Mouse (Mus musculus) kidney, embryonic 15.5 days (tissue): ENCODE data around the gene Usf3. TPM values are rescaled to one million over a fixed set of nuclear protein-coding genes. Genes with fewer than 3 reads are reported as not detected.
A peak's percentile ranks its signal among the peaks of the same experiment; 100 is the strongest.

ENCODE experiments used
- ATAC-seq: fragments of 200-750 bp; cut with Nextera tagmentation; replicated peaks from 2 replicates; pipeline ENCODE4 v1.8.0; 2017; ENCODE audit warnings: moderate TSS enrichment; ENCODE audit not compliant: low FRiP score
- H3K27ac ChIP-seq: fragments of 300-500 bp; sonication (generic); 2 replicates; pipeline ENCODE4 v1.5.1; 2015; ENCODE audit warnings: mild to moderate bottlenecking, inconsistent platforms
- H3K27me3 ChIP-seq: fragments of 300-500 bp; sonication (generic); 2 replicates; pipeline ENCODE4 v1.6.1; 2015; ENCODE audit warnings: inconsistent platforms
- H3K36me3 ChIP-seq: fragments of 300-500 bp; sonication (generic); 2 replicates; pipeline ENCODE4 v1.6.1; 2015; ENCODE audit warnings: inconsistent platforms
- H3K4me1 ChIP-seq: fragments of 300-500 bp; sonication (generic); 2 replicates; pipeline ENCODE4 v1.6.1; 2015; ENCODE audit warnings: inconsistent platforms
- H3K4me2 ChIP-seq: fragments of 300-500 bp; sonication (generic); 2 replicates; pipeline ENCODE4 v1.6.1; 2015; ENCODE audit warnings: moderate library complexity, mild to moderate bottlenecking, inconsistent platforms
- H3K4me3 ChIP-seq: fragments of 300-500 bp; sonication (generic); replicated peaks from 2 replicates; pipeline ENCODE4 v1.5.1; 2015; ENCODE audit warnings: mild to moderate bottlenecking, inconsistent platforms
- H3K9ac ChIP-seq: fragments of 300-500 bp; sonication (generic); 2 replicates; pipeline ENCODE4 v1.6.1; 2015; ENCODE audit warnings: mild to moderate bottlenecking, inconsistent platforms
- H3K9me3 ChIP-seq: fragments of 300-500 bp; sonication (generic); replicated peaks from 2 replicates; pipeline ENCODE4 v1.6.1; 2016; ENCODE audit warnings: inconsistent platforms
- WGBS: fragments of 180-500 bp; shearing (Covaris S2); methylation state at CpG from one replicate; pipeline ENCODE4 v1.1.7; 2015; ENCODE audit warnings: mixed read lengths; 5-methylcytosine and 5-hydroxymethylcytosine counted together
- polyA plus RNA-seq: library from polyadenylated mRNA; unstranded; fragments of >200 nt; fragmentation: Nextera tagmentation; extraction: Ambion mirVana; gene quantifications from 2 replicates; pipeline ENCODE4 v1.2.1, GENCODE M21; 2015

The Usf3 gene
- polyA plus RNA-seq, 1 experiment from 2014 or later = 3.3 TPM

- Histone ChIP-seq H3K4me3 (peak overlapping the region; percentile 98), H3K27me3 (no peaks in the 10 kb centered on the region), H3K27ac (peak overlapping the region; percentile 99), H3K9me3 (no peaks in the 10 kb centered on the region), H3K36me3 (no peaks in the 10 kb centered on the region), H3K9ac (peak overlapping the region; percentile 93), H3K4me2 (peak overlapping the region; percentile 85), H3K4me1 (peaks cover 16% of the 10 kb centered on the region)
- peak; percentile 69 for ATAC-seq
- WGBS = under 1% methylated on average over 44 of the region's 44 CpGs
Measured at GRCm38 (mm10) chr16:44140186-44140787, 32.8 kb upstream of the Usf3 start.

DNA sequence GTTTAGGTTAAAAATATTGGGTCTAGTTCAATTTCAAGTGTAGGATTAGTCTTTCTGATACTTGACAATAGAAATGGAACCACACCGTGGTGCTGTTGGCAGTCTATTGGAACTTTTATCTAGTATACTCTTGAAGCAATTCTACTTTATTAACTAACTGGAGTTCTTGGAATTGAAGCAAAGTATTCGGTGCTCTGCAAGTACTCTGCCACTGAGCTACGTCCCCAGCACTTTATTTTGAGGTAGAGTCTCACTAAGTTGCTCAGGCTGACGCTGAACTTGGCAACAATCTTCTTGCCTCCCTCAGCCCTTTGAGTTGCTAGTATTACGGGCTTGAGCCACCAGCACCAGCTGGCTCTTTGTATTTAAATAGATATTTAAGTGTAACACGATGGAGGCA lies 31.6 kb upstream of the Usf3 start:
- Histone ChIP-seq H3K36me3 (no peaks in the 10 kb centered on the region), H3K4me3 (peak overlapping the region; percentile 98), H3K27ac (no peak overlapping the region), H3K27me3 (no peaks in the 10 kb centered on the region), H3K4me1 (peaks cover 16% of the 10 kb centered on the region), H3K4me2 (peak overlapping the region; percentile 85), H3K9ac (peak overlapping the region; percentile 14; the same call in 1 of the 2 replicates), H3K9me3 (no peaks in the 10 kb centered on the region)
- no peak for ATAC-seq
- 45% methylated on average over 6 of the region's 6 CpGs for WGBS

DNA sequence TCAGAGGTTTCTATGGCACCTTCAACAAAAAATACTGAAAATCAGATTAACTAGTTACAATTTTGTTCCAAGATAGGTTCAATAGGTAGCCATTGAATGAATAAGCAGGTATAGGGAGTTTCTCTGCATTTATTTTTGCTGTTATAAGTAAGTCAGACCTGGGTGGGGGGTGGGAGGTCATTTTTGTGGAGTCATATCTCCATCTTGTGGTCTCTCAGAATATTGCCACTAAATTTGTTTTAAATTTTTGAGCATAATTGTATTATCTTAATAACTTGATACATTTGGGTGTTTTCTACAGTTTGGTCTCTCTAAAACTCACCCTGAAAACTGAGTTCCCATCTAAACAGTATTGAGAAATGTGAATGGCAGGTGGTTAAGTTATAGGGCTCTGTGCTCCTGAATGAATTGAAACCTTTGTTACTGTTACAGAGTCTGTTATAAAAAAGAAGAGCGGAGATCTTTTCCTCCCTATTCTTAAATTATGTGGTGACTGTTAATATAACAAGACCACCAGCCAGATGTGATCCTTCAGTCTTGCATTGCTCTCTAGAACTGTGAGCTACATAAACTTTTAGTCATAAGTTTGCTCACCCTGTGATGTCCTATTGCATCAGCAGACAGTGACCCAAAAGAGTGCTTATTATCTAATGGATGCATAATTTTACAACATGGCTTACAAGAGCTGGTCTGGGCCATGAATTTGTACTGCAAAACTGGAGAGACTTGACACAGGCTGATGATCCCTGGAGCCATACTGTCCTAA lies 23.9 kb upstream of the Usf3 start:
- WGBS = 73% methylated on average over 1 of the region's 1 CpGs
- Histone ChIP-seq H3K36me3 (no peaks in the 10 kb centered on the region), H3K9me3 (no peaks in the 10 kb centered on the region), H3K4me3 (no peak overlapping the region), H3K9ac (no peak overlapping the region), H3K4me1 (no peaks in the 10 kb centered on the region), H3K4me2 (no peak overlapping the region), H3K27ac (no peak overlapping the region), H3K27me3 (no peaks in the 10 kb centered on the region)
- ATAC-seq = no peak

- Histone ChIP-seq H3K27me3 (no peaks in the 10 kb centered on the region), H3K4me1 (no peaks in the 10 kb centered on the region), H3K4me3 (no peak overlapping the region), H3K4me2 (no peak overlapping the region), H3K27ac (no peak overlapping the region), H3K9me3 (no peaks in the 10 kb centered on the region), H3K9ac (no peak overlapping the region), H3K36me3 (peaks cover 23% of the 10 kb centered on the region)
- 71% methylated on average over 6 of the region's 6 CpGs for WGBS
- no peak for ATAC-seq
Measured at GRCm38 (mm10) chr16:44154497-44155057, 18.5 kb upstream of the Usf3 start.

GRCm38 (mm10) chr16:44159325-44159724 lies 13.7 kb upstream of the Usf3 start:
- no peaks in the 10 kb centered on the region for H3K27me3 ChIP-seq
- H3K36me3 ChIP-seq = peaks cover 32% of the 10 kb centered on the region
- H3K9me3 ChIP-seq = no peaks in the 10 kb centered on the region
- ATAC-seq = no peak
- H3K9ac ChIP-seq = no peak overlapping the region
- no peak overlapping the region for H3K4me2 ChIP-seq
- no peak overlapping the region for H3K27ac ChIP-seq
- no peaks in the 10 kb centered on the region for H3K4me1 ChIP-seq
- H3K4me3 ChIP-seq = no peak overlapping the region
- 95% methylated on average over 7 of the region's 7 CpGs for WGBS

DNA sequence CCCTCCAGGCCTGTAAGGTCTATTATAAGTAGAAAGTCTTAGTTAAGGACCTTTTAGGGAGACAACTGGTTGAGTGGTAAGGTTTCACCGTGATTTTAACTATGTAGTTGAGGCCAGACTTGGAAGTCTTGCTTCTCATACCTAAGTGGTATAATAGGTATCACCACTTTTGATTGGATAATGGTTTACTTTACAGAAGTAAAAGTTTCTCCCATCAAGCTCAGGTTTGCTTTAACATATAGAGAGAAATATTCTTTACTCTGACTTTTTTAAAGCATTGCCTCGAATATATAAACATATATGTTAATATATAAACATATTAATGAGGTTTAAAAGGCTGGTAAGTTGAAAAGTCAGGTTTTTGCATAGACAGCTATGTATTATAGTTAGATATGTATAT lies 9.2 kb upstream of the Usf3 start:
- Histone ChIP-seq H3K4me3 (no peak overlapping the region), H3K9ac (no peak overlapping the region), H3K27me3 (no peaks in the 10 kb centered on the region), H3K9me3 (no peaks in the 10 kb centered on the region), H3K27ac (no peak overlapping the region), H3K4me1 (no peaks in the 10 kb centered on the region), H3K36me3 (peaks cover 16% of the 10 kb centered on the region), H3K4me2 (no peak overlapping the region)
- 86% methylated on average over 2 of the region's 2 CpGs for WGBS
- no peak for ATAC-seq

GRCm38 (mm10) chr16:44165182-44165581 lies 7.9 kb upstream of the Usf3 start:
- H3K27me3 ChIP-seq = no peaks in the 10 kb centered on the region
- WGBS = 49% methylated on average over 3 of the region's 3 CpGs
- H3K4me3 ChIP-seq = no peak overlapping the region
- no peaks in the 10 kb centered on the region for H3K4me1 ChIP-seq
- H3K9me3 ChIP-seq = no peaks in the 10 kb centered on the region
- no peak overlapping the region for H3K9ac ChIP-seq
- no peak overlapping the region for H3K4me2 ChIP-seq
- H3K27ac ChIP-seq = no peak overlapping the region
- peaks cover 3% of the 10 kb centered on the region; the same call in 1 of the 2 replicates for H3K36me3 ChIP-seq
- ATAC-seq = no peak

- Histone ChIP-seq H3K4me3 (no peak overlapping the region), H3K9ac (no peak overlapping the region), H3K9me3 (no peaks in the 10 kb centered on the region), H3K36me3 (no peaks in the 10 kb centered on the region), H3K27me3 (no peaks in the 10 kb centered on the region), H3K27ac (no peak overlapping the region), H3K4me1 (peaks cover 5% of the 10 kb centered on the region), H3K4me2 (no peak overlapping the region)
- 82% methylated on average over 4 of the region's 4 CpGs for WGBS
- no peak for ATAC-seq
Measured at GRCm38 (mm10) chr16:44168990-44169389, 4.1 kb upstream of the Usf3 start.

- Histone ChIP-seq H3K4me2 (peak overlapping the region; percentile 84), H3K9me3 (no peaks in the 10 kb centered on the region), H3K4me1 (peaks cover 18% of the 10 kb centered on the region), H3K9ac (peak overlapping the region; percentile 35), H3K27me3 (no peaks in the 10 kb centered on the region), H3K36me3 (no peaks in the 10 kb centered on the region), H3K4me3 (peak overlapping the region; percentile 96), H3K27ac (peak overlapping the region; percentile 96)
- under 1% methylated on average over 26 of the region's 26 CpGs for WGBS
- ATAC-seq = peak; percentile 100
Measured at GRCm38 (mm10) chr16:44172297-44173154, 520 bp upstream of the Usf3 start.

- H3K36me3 ChIP-seq = 0 out of 2 replicates have a peak, but pooled peaks cover 1% of the 10 kb centered on the region
- H3K9ac ChIP-seq = peak overlapping the region; percentile 97
- no peaks in the 10 kb centered on the region for H3K9me3 ChIP-seq
- H3K27me3 ChIP-seq = no peaks in the 10 kb centered on the region
- no peak for ATAC-seq
- peaks cover 18% of the 10 kb centered on the region for H3K4me1 ChIP-seq
- peak overlapping the region; percentile 96 for H3K4me3 ChIP-seq
- H3K4me2 ChIP-seq = peak overlapping the region; percentile 84
- WGBS = 12% methylated on average over 7 of the region's 7 CpGs
- H3K27ac ChIP-seq = peak overlapping the region; percentile 96
Measured at GRCm38 (mm10) chr16:44173966-44174530, 1.0 kb downstream of the Usf3 start.

DNA sequence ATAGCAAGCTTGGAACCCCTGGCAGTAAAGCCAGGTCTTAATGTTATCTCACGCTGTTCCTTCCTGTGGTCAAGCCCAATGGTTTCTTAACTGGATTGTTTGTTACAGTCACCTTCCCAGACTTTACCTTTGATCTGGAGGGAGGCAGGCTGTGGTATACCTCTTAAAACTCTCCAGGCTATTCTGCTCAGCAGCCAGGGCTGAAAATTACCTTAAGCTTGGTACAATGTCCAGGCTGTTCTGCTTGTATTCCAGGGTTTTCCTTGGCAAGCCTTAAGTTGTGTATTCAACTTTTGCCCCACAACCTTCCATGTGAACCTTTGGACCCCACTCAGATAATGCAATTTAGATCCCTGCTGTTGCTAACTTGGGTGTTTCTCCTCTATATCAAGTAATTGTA lies 2.0 kb downstream of the Usf3 start:
- H3K27me3 ChIP-seq = no peaks in the 10 kb centered on the region
- 0 out of 2 replicates have a peak, but pooled peaks cover 7% of the 10 kb centered on the region for H3K36me3 ChIP-seq
- no peaks in the 10 kb centered on the region for H3K9me3 ChIP-seq
- H3K9ac ChIP-seq = no peak overlapping the region
- 47% methylated on average over 1 of the region's 1 CpGs for WGBS
- ATAC-seq = no peak
- no peak overlapping the region for H3K27ac ChIP-seq
- 0 out of 2 replicates have a peak overlapping the region, but pooled peaks have one; percentile 96 for H3K4me3 ChIP-seq
- peak overlapping the region; percentile 84; the same call in 1 of the 2 replicates for H3K4me2 ChIP-seq
- H3K4me1 ChIP-seq = peaks cover 18% of the 10 kb centered on the region
